Mouse (Mus musculus) heart, postnatal 4 days (tissue): ENCODE results near the gene Gm3055. TPM values are rescaled to one million over a fixed set of nuclear protein-coding genes. Genes with fewer than 3 reads are reported as not detected.
"Not testable (repeated sequence)": the region's sequence is repeated elsewhere in the genome, so short reads cannot be mapped to it uniquely, and the experiment has no call there.

ENCODE experiments used
- DNase-seq: peaks from one replicate; pipeline ENCODE4 v3.0.0; 2021
- total RNA-seq, 2 experiments: library from RNA; stranded (reverse); gene quantifications; 2 replicates each; pipeline ENCODE4 v1.2.3; 2021

The Gm3055 gene
- 1 to 10 TPM; 3.7 to 4.3 TPM for total RNA-seq

GRCm38 (mm10) chr10:81770506-81771403, at the start of gene Gm3055:
Gm3055 (minus strand) TSS chr10:81771161.
- DNase-seq, result not testable (repeated sequence)

- peak; percentile 3 for DNase-seq
Measured at GRCm38 (mm10) chr10:81811899-81812298, 40.9 kb upstream of the Gm3055 start, which contains the start of gene Gm4767. Gm4767 (plus strand) TSS chr10:81812186.

- DNase-seq, result not testable (repeated sequence)
Measured at GRCm38 (mm10) chr10:81771404-81771777, 430 bp upstream of the Gm3055 start.

GRCm38 (mm10) chr10:81704531-81705301, 66.2 kb downstream of the Gm3055 start, which contains the start of gene Zfp433:
Zfp433 (plus strand) TSS chr10:81704825.
- DNase-seq, result not testable (repeated sequence)

Other genes starting within 250 kb of the Gm3055 start
- gene Gna15, start 246.9 kb downstream of the Gm3055 start, total RNA-seq, result under 1 TPM; 0.48 to 0.56 TPM
- 10 to 100 TPM; 58.5 to 62.7 TPM for gene Gna11, start 226.0 kb downstream of the Gm3055 start, total RNA-seq
- 100 to 1,000 TPM; 821 to 843 TPM for gene Aes, start 211.7 kb downstream of the Gm3055 start, total RNA-seq
- 10 to 100 TPM; 15.3 to 17.1 TPM for gene Tle2, start 196.6 kb downstream of the Gm3055 start, total RNA-seq
- gene Tle6, start 170.1 kb downstream of the Gm3055 start, total RNA-seq, result 10 to 100 TPM in 1 of 2 experiments, 1 to 10 TPM in 1; 7.2 to 10.6 TPM
- 1 to 10 TPM; 1.2 to 1.3 TPM for gene BC025920, start 164.9 kb downstream of the Gm3055 start, total RNA-seq
- gene Sirt6, start 143.4 kb downstream of the Gm3055 start, total RNA-seq, result 10 to 100 TPM; 16.8 to 17.0 TPM
- 10 to 100 TPM; 14.5 to 16.0 TPM for gene Ankrd24, start 142.6 kb downstream of the Gm3055 start, total RNA-seq
- 1 to 10 TPM; 2.9 to 3.5 TPM for gene Gm10778, start 122.1 kb downstream of the Gm3055 start, total RNA-seq
- 1 to 10 TPM; 8.5 to 9.2 TPM for gene Zfp433, start 66.3 kb downstream of the Gm3055 start, total RNA-seq
- gene Gm4767, start 41.0 kb upstream of the Gm3055 start, total RNA-seq, result 1 to 10 TPM; 1.6 to 2.9 TPM
- 1 to 10 TPM in 1 of 2 experiments, not detected in 1; 2.8 TPM for gene Gm32687, start 92.8 kb upstream of the Gm3055 start, total RNA-seq
- gene Zfp781, start 159.3 kb upstream of the Gm3055 start, total RNA-seq, result 1 to 10 TPM; 1.7 to 1.8 TPM